In the genomic region with DNA sequence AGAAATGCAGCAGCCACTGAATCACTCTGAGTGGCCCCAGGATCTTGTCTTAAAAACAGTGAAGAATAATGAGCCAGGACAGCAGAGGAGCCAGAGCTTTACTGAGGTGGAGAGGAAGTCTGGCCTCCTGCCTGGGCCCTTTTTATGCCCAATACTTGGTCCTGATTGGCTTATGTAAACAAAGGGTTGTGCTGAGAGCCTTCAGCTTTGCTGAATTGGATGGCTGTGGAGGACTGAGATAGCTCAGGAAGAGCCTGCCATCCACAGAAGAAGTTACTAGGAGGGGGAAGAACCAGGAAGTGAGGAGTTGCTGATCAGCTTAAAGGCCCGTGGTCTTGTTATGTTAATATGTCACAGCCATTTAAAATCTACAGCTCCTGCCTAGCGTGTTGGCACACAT, we compare ENCODE assay signal across 9 mouse cellular contexts. TPM values are rescaled to one million over a fixed set of nuclear protein-coding genes. Genes with fewer than 3 reads are reported as not detected.
DNase-seq lines count a peak whose midpoint lies in the region; ATAC-seq and TF ChIP-seq lines count a peak whose summit lies in the region.
"Had no signal": no experiment of that assay in that cellular context is flagged by ENCODE, and none has a peak within 500 bp of the region (broad histone marks: within the 10 kb centered on the region; RNA-seq: fewer than 3 reads in every experiment).

No protein-coding gene starts in this region.

- no peak overlapping the region for H3K4me2 ChIP-seq in kidney, embryonic 15.5 days
- H3K4me2 ChIP-seq in kidney, embryonic 14.5 days (replicated peaks; ENCODE audit: low read depth, low read length), result no peak overlapping the region
- no peak overlapping the region for H3K4me2 ChIP-seq in heart, postnatal 0 days (ENCODE audit: low read depth, low read length)

- H3K27me3 ChIP-seq in kidney, embryonic 15.5 days, result no peaks in the 10 kb centered on the region
- no peaks in the 10 kb centered on the region for H3K27me3 ChIP-seq in kidney, embryonic 14.5 days (ENCODE audit: control insufficient read depth, insufficient read depth, low read length)
- H3K27me3 ChIP-seq in heart, postnatal 0 days (ENCODE audit: control insufficient read depth, insufficient read depth, low read length), result no peaks in the 10 kb centered on the region

- peak overlapping the region; percentile 46 for H3K27ac ChIP-seq in kidney, embryonic 15.5 days
- H3K27ac ChIP-seq in kidney, embryonic 14.5 days (ENCODE audit: low read depth, low read length), result no peak overlapping the region; the same call in 1 of the 2 replicates
- H3K27ac ChIP-seq in heart, postnatal 0 days (ENCODE audit: low read depth), result peak overlapping the region; percentile 76
- H3K27ac ChIP-seq: liver, embryonic 14.5 days had no signal

- H3K4me3 ChIP-seq in kidney, embryonic 15.5 days (replicated peaks), result no peak overlapping the region
- H3K4me3 ChIP-seq in kidney, embryonic 14.5 days (ENCODE audit: low read length), result no peak overlapping the region
- no peak overlapping the region for H3K4me3 ChIP-seq in heart, postnatal 0 days (ENCODE audit: low read depth, low read length)

- WGBS in kidney, embryonic 15.5 days, result 24% methylated on average over 2 of the region's 2 CpGs
- WGBS in kidney, embryonic 14.5 days, result 23% methylated on average over 2 of the region's 2 CpGs
- 20% methylated on average over 2 of the region's 2 CpGs for WGBS in heart, postnatal 0 days

- ATAC-seq in kidney, embryonic 15.5 days (replicated peaks; ENCODE audit: low FRiP score), result no peak
- no peak for ATAC-seq in kidney, embryonic 14.5 days (ENCODE audit: low FRiP score, low TSS enrichment)
- no peak for ATAC-seq in heart, postnatal 0 days (ENCODE audit: insufficient read depth, low read depth)

- H3K9me3 ChIP-seq in kidney, embryonic 15.5 days (replicated peaks), result no peaks in the 10 kb centered on the region
- H3K9me3 ChIP-seq in kidney, embryonic 14.5 days (ENCODE audit: control insufficient read depth, low read length), result no peaks in the 10 kb centered on the region
- no peaks in the 10 kb centered on the region for H3K9me3 ChIP-seq in heart, postnatal 0 days (replicated peaks; ENCODE audit: control insufficient read depth, low read length)

- TF ChIP-seq CTCF in heart, postnatal 0 days (IDR thresholded peaks at IDR 0.05; ENCODE audit: low read depth), result no peak

- no peaks in the 10 kb centered on the region; the same call in 1 of the 2 replicates for H3K36me3 ChIP-seq in kidney, embryonic 15.5 days
- no peaks in the 10 kb centered on the region; the same call in 1 of the 2 replicates for H3K36me3 ChIP-seq in kidney, embryonic 14.5 days (ENCODE audit: control insufficient read depth, insufficient read depth, low read length)
- H3K36me3 ChIP-seq in heart, postnatal 0 days (replicated peaks; ENCODE audit: control insufficient read depth, insufficient read depth, low read length), result no peaks in the 10 kb centered on the region

- no peak for TF ChIP-seq EP300 in heart, postnatal 0 days (IDR thresholded peaks at IDR 0.05; ENCODE audit: low read depth)

- H3K4me1 ChIP-seq in kidney, embryonic 15.5 days, result peaks cover 20% of the 10 kb centered on the region
- H3K4me1 ChIP-seq in kidney, embryonic 14.5 days (ENCODE audit: control insufficient read depth, insufficient read depth, low read length), result peaks cover 12% of the 10 kb centered on the region
- peaks cover 23% of the 10 kb centered on the region for H3K4me1 ChIP-seq in heart, postnatal 0 days (ENCODE audit: control insufficient read depth, insufficient read depth)

- DNase-seq in WW6 (ENCODE audit: low read depth, low spot score), result peak; percentile 1
- DNase-seq in heart, postnatal 0 days (ENCODE audit: low spot score), result no peak
- peak; percentile 48 for DNase-seq in lung, postnatal 14 days
- DNase-seq in liver, result no peak
- no peak for DNase-seq in thymus, postnatal 14 days
- DNase-seq in cerebellum, adult 11 months, result no peak

- no peak overlapping the region for H3K9ac ChIP-seq in kidney, embryonic 15.5 days
- no peak overlapping the region for H3K9ac ChIP-seq in kidney, embryonic 14.5 days (ENCODE audit: low read depth, low read length)
- no peak overlapping the region for H3K9ac ChIP-seq in heart, postnatal 0 days (replicated peaks; ENCODE audit: low read depth, low read length)
- H3K9ac ChIP-seq: liver, embryonic 14.5 days had no signal

RNA-seq across cellular contexts. Expression of gene R3hdm2, which starts 46.5 kb away (rescaled TPM):
- 34.7 and 35.9 TPM in 2 replicates for polyA plus RNA-seq in kidney, embryonic 15.5 days (2015; fragmentation: Nextera tagmentation; extraction: Ambion mirVana)
- 36.6 and 37.9 TPM in 2 replicates for polyA plus RNA-seq in kidney, embryonic 14.5 days (2014; fragmentation: Nextera tagmentation; extraction: Ambion mirVana)
- total RNA-seq in heart, postnatal 0 days (2014; rRNA removed; ENCODE audit: low replicate concordance), result 35.4 and 42.8 TPM in 2 replicates
- polyA plus RNA-seq in heart, postnatal 0 days (2015; fragmentation: Nextera tagmentation; extraction: Ambion mirVana), result 31.5 and 32.1 TPM in 2 replicates

RNA-seq across cellular contexts. Expression of gene Inhbc, which starts 56.4 kb away (rescaled TPM):
- 0.19 and 0.45 TPM in 2 replicates for polyA plus RNA-seq in kidney, embryonic 15.5 days (2015; fragmentation: Nextera tagmentation; extraction: Ambion mirVana)
- 0.10 and 0.22 TPM in 2 replicates for polyA plus RNA-seq in kidney, embryonic 14.5 days (2014; fragmentation: Nextera tagmentation; extraction: Ambion mirVana)
- not detected in 2 replicates for total RNA-seq in heart, postnatal 0 days (2014; rRNA removed; ENCODE audit: low replicate concordance)
- polyA plus RNA-seq in heart, postnatal 0 days (2015; fragmentation: Nextera tagmentation; extraction: Ambion mirVana), result not detected in 2 replicates

Comparison
In these comparisons a context has a peak if more than half of its experiments do, and no peak if none do; other contexts are left out.
1. DNase-seq: peak in WW6 (single experiment) and lung, postnatal 14 days (single experiment); none in heart, postnatal 0 days (single experiment), liver (single experiment), thymus, postnatal 14 days (single experiment) and cerebellum, adult 11 months (single experiment).